Mouse (Mus musculus) activated CD4-positive, CD25-positive, alpha-beta regulatory T cell, adult 4 months (primary cell): Measurements from ENCODE around the gene Zfp84. TPM values are rescaled to one million over a fixed set of nuclear protein-coding genes. Genes with fewer than 3 reads are reported as not detected.
"Not testable (repeated sequence)": the region's sequence is repeated elsewhere in the genome, so short reads cannot be mapped to it uniquely, and the experiment has no call there.

Experiments used
- ATAC-seq: one replicate; pipeline ENCODE4 v1.8.0; 2017
- polyA plus RNA-seq, 2 experiments: library from polyadenylated mRNA; unstranded; fragments of 100-300 nt; shearing (Covaris generic); gene quantifications; one replicate each; pipeline ENCODE4 v1.2.1; 2017

Zfp84 gene
- 10 to 100 TPM; 10.1 to 16.9 TPM for polyA plus RNA-seq

- peak; percentile 91 for ATAC-seq
These were observed at the start of gene Zfp84 for GRCm38 (mm10) chr7:29768090-29768900. Gene Zfp84, plus strand, starts transcription at chr7:29768552.

- ATAC-seq = not testable (repeated sequence)
These were observed 42.8 kb upstream of the Zfp84 start for GRCm38 (mm10) chr7:29725461-29726142.

- not testable (repeated sequence) for ATAC-seq
These were observed 41.5 kb upstream of the Zfp84 start, which contains the start of gene Catsperg2 for GRCm38 (mm10) chr7:29726860-29727259. Gene Catsperg2, minus strand, starts transcription at chr7:29727032.

- no peak for ATAC-seq
These were observed 40.3 kb upstream of the Zfp84 start for GRCm38 (mm10) chr7:29728055-29728454.

- no peak for ATAC-seq
These were observed 26.1 kb upstream of the Zfp84 start for GRCm38 (mm10) chr7:29742258-29742657.

- no peak for ATAC-seq
These were observed 7.9 kb upstream of the Zfp84 start for GRCm38 (mm10) chr7:29760476-29760875.

GRCm38 (mm10) chr7:29764702-29765101 is 3.6 kb upstream of the Zfp84 start:
- ATAC-seq = no peak

- peak; percentile 41 for ATAC-seq
These were observed 1.2 kb upstream of the Zfp84 start for GRCm38 (mm10) chr7:29767058-29767686.

GRCm38 (mm10) chr7:29768980-29769379 is 628 bp downstream of the Zfp84 start:
- no peak for ATAC-seq

- ATAC-seq = no peak
These were observed 5.2 kb downstream of the Zfp84 start for GRCm38 (mm10) chr7:29773503-29773902.

- ATAC-seq = no peak
These were observed 6.0 kb downstream of the Zfp84 start for GRCm38 (mm10) chr7:29774371-29774770.

GRCm38 (mm10) chr7:29776568-29776967 is 8.2 kb downstream of the Zfp84 start:
- no peak for ATAC-seq

GRCm38 (mm10) chr7:29777372-29777771 is 9.0 kb downstream of the Zfp84 start:
- no peak for ATAC-seq

GRCm38 (mm10) chr7:29783871-29784551 is 15.7 kb downstream of the Zfp84 start, which contains the start of gene Zfp30:
Gene Zfp30, plus strand, starts transcription at chr7:29783998.
- ATAC-seq = peak; percentile 19

GRCm38 (mm10) chr7:29785023-29785422 is 16.7 kb downstream of the Zfp84 start:
- ATAC-seq = no peak

- no peak for ATAC-seq
These were observed 17.5 kb downstream of the Zfp84 start for GRCm38 (mm10) chr7:29785888-29786287.

- ATAC-seq = no peak
These were observed 24.6 kb downstream of the Zfp84 start for GRCm38 (mm10) chr7:29792906-29793305.

- ATAC-seq = no peak
These were observed 38.7 kb downstream of the Zfp84 start for GRCm38 (mm10) chr7:29807046-29807445.

- no peak for ATAC-seq
These were observed 43.9 kb downstream of the Zfp84 start for GRCm38 (mm10) chr7:29812244-29812643.

GRCm38 (mm10) chr7:29814381-29814780 is 46.0 kb downstream of the Zfp84 start:
- ATAC-seq = no peak

GRCm38 (mm10) chr7:29815061-29815784 is 46.9 kb downstream of the Zfp84 start:
- no peak for ATAC-seq

- ATAC-seq = peak; percentile 95
These were observed 47.6 kb downstream of the Zfp84 start, which contains the start of gene Zfp790 for GRCm38 (mm10) chr7:29815910-29816429. Gene Zfp790, plus strand, starts transcription at chr7:29816114.
